Mouse (Mus musculus) CH12.LX (cell line): ENCODE measurements around the gene Lmx1a.

Experiments used
- BHLHE40 ChIP-seq: IDR thresholded peaks from 2 replicates; pipeline ENCODE4 v1.6.1; 2011; ENCODE audit warnings: mild to moderate bottlenecking, low read depth, low read length, improper control_type of control experiment
- CTCF ChIP-seq, 2 experiments: IDR thresholded peaks in 1 of 2; conservative IDR thresholded peaks in 1 of 2; 2 replicates each; pipeline ENCODE4 v1.5.1; 2011 to 2012; ENCODE audit warnings: low read depth in 2 of 2, low read length in 2 of 2, improper control_type of control experiment in 1 of 2, inconsistent platforms in 1 of 2, mild to moderate bottlenecking in 1 of 2, moderate library complexity in 1 of 2
- EP300 ChIP-seq: IDR thresholded peaks from 2 replicates; pipeline ENCODE4 v1.6.1; 2011; ENCODE audit warnings: low read length, improper control_type of control experiment
- ETS1 ChIP-seq: conservative IDR thresholded peaks from 2 replicates; pipeline ENCODE4 v1.6.1; 2012; ENCODE audit warnings: low read depth, mild to moderate bottlenecking, inconsistent platforms, low read length, improper control_type of control experiment, moderate library complexity
- IRF4 ChIP-seq: IDR thresholded peaks from 2 replicates; pipeline ENCODE4 v1.6.1; 2014; ENCODE audit warnings: low read depth, mild to moderate bottlenecking, inconsistent platforms, low read length, improper control_type of control experiment
- JUN ChIP-seq: IDR thresholded peaks from 2 replicates; pipeline ENCODE4 v1.6.1; 2011; ENCODE audit warnings: low read depth, mild to moderate bottlenecking, low read length, improper control_type of control experiment, moderate library complexity; ENCODE audit not compliant: insufficient read depth
- MAFK ChIP-seq: IDR thresholded peaks from 2 replicates; pipeline ENCODE4 v1.6.1; 2011; ENCODE audit warnings: low read length, improper control_type of control experiment; ENCODE audit not compliant: insufficient replicate concordance
- MAX ChIP-seq: IDR thresholded peaks from 2 replicates; pipeline ENCODE4 v1.6.1; 2011; ENCODE audit warnings: low read length, improper control_type of control experiment
- MXI1 ChIP-seq: IDR thresholded peaks from 2 replicates; pipeline ENCODE4 v1.6.1; 2011; ENCODE audit warnings: mild to moderate bottlenecking, low read depth, low read length, improper control_type of control experiment
- POLR2A ChIP-seq: IDR thresholded peaks from 2 replicates; pipeline ENCODE4 v1.6.1; 2011; ENCODE audit warnings: low read depth, mild to moderate bottlenecking, improper control_type of control experiment, low read length
- POLR2AphosphoS2 ChIP-seq: IDR thresholded peaks from 2 replicates; pipeline ENCODE4 v1.6.1; 2011; ENCODE audit warnings: low read depth, low read length, improper control_type of control experiment
- UBTF ChIP-seq: IDR thresholded peaks from 2 replicates; pipeline ENCODE4 v1.6.1; 2012; ENCODE audit warnings: low read depth, mild to moderate bottlenecking, inconsistent platforms, low read length, improper control_type of control experiment, moderate library complexity
- USF2 ChIP-seq: conservative IDR thresholded peaks from 2 replicates; pipeline ENCODE4 v1.6.1; 2011; ENCODE audit warnings: low read depth, low read length, improper control_type of control experiment

DNA sequence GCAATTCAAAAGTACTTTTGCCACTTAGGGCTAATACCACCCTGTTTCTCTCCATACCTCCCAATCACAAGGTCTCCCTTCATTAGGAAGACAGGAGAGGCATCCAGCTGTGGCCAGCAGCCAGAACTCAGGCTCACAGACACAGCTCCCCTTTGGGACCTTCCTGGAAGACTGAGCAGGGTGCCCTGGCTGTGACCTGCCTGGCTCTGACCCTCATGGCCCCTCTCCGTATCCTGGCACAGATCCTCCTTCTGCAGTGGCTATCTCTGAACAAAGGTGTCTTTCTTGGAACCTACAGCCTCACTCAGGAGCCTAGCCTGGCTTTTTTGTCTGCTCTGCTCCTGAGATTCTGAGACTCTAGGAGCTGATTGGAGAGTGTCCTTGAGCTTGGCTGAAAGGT, 128.6 kb downstream of the Lmx1a start:
- TF ChIP-seq USF2: no peak
- TF ChIP-seq POLR2A: no peak
- no peak for TF ChIP-seq EP300
- no peak for TF ChIP-seq MAX
- TF ChIP-seq CTCF (conservative IDR thresholded peaks at IDR 0.05 in 1 of 2, IDR thresholded peaks at IDR 0.05 in 1 of 2; ENCODE audit: low read depth in 2 of 2, low read length in 2 of 2): no peak
- no peak for TF ChIP-seq MAFK
- no peak for TF ChIP-seq ETS1
- no peak for TF ChIP-seq UBTF
- no peak for TF ChIP-seq JUN
- TF ChIP-seq IRF4: no peak
- no peak for TF ChIP-seq MXI1
- TF ChIP-seq BHLHE40: no peak
- no peak for TF ChIP-seq POLR2AphosphoS2
